Mouse (Mus musculus) heart, postnatal 0 days (tissue): ENCODE data around the gene Tmem132c.

Experiments used
- CTCF ChIP-seq: IDR thresholded peaks from 2 replicates; pipeline ENCODE4 v1.5.1; 2016; ENCODE audit warnings: antibody characterized with exemption, control low read depth, low read depth
- EP300 ChIP-seq: IDR thresholded peaks from 2 replicates; pipeline ENCODE4 v1.6.1; 2016; ENCODE audit warnings: antibody characterized with exemption, low read depth

- no peak for TF ChIP-seq CTCF
- no peak for TF ChIP-seq EP300
Measured at GRCm38 (mm10) chr5:127239706-127240105, 1.9 kb upstream of the Tmem132c start.
